Mouse (Mus musculus) left cerebral cortex, postnatal 36 days (tissue): ENCODE results near the gene Ttll5. TPM values are rescaled to one million over a fixed set of nuclear protein-coding genes. Genes with fewer than 3 reads are reported as not detected.

ENCODE experiments used
- DNase-seq, 2 experiments: peaks; one replicate each; pipeline ENCODE4 v3.0.0; 2021 to 2022; ENCODE audit warnings: low spot score in 2 of 2, mixed read lengths in 1 of 2
- intact Hi-C: fragments of 180-260 bp; cut with DNase I; formaldehyde crosslinking; loops from one replicate; pipeline ENCODE4 v1.15.1; 2025
- total RNA-seq, 2 experiments: library from RNA; stranded (reverse); gene quantifications; 2 replicates each; pipeline ENCODE4 v1.2.3; 2021

Gene Ttll5
- total RNA-seq, 2 experiments from 2014 or later: 39.5 to 49.1 TPM

GRCm38 (mm10) chr12:86107645-86108044, 283.2 kb downstream of the Ttll5 start:
- intact Hi-C loops: no loop called here
- DNase-seq: no peak

- intact Hi-C loops: no loop called here
- DNase-seq: no peak
Measured at GRCm38 (mm10) chr12:86109531-86109930, 285.1 kb downstream of the Ttll5 start.

- intact Hi-C loops: no loop called here
- no peak for DNase-seq
Measured at GRCm38 (mm10) chr12:86110637-86111036, 286.2 kb downstream of the Ttll5 start.

Other genes with a start within 250 kb of the Ttll5 start
- 10 to 100 TPM; 73.7 to 82.5 TPM for gene Jdp2, start 225.6 kb upstream of the Ttll5 start, total RNA-seq
- 1 to 10 TPM in 1 of 2 experiments, under 1 TPM in 1; 0.44 to 1.2 TPM for gene Batf, start 138.0 kb upstream of the Ttll5 start, total RNA-seq
- 1 to 10 TPM; 2.2 to 2.3 TPM for gene Flvcr2, start 78.1 kb upstream of the Ttll5 start, total RNA-seq
- 10 to 100 TPM; 49.1 to 49.2 TPM for gene Erg28, start 109 bp upstream of the Ttll5 start, total RNA-seq